Mouse (Mus musculus) kidney, adult 8-10 months (tissue): ENCODE results near the gene Gas2l2.
A peak's percentile ranks its signal among the peaks of the same experiment; 100 is the strongest.

Source experiments
- DNase-seq, 2 experiments: peaks; one replicate each; pipeline ENCODE4 v3.0.0; 2022

Gas2l2 gene

DNA sequence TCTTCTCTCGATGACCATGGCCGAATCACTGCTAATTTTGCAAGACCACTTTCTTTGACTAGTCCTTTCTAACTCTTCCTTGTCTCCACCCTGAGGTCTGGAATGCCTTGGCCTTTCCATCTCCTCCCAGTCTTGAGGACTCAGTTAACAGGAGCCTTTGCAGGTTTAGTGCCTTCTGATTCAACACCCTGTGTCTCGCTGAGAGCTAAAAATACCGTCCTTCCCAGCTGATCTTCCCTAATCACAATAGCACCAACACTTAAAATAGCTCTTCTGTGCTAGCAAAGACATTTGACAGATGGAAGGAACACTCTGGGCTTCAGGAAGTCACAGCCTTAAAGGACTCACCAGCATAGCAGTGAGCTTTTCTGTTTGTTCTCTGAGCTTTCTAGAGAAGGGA is 36.2 kb downstream of the Gas2l2 start:
- no peak for DNase-seq

- DNase-seq: no peak
These were observed 45.7 kb downstream of the Gas2l2 start for GRCm38 (mm10) chr11:83383532-83383887.

- DNase-seq: no peak
These were observed 46.3 kb downstream of the Gas2l2 start for GRCm38 (mm10) chr11:83382876-83383531.

GRCm38 (mm10) chr11:83379745-83380341 is 49.4 kb downstream of the Gas2l2 start:
- peak in 1 of 2 experiments; percentile 4 for DNase-seq
